ENCODE assay signal across 13 mouse cellular contexts in the genomic region with DNA sequence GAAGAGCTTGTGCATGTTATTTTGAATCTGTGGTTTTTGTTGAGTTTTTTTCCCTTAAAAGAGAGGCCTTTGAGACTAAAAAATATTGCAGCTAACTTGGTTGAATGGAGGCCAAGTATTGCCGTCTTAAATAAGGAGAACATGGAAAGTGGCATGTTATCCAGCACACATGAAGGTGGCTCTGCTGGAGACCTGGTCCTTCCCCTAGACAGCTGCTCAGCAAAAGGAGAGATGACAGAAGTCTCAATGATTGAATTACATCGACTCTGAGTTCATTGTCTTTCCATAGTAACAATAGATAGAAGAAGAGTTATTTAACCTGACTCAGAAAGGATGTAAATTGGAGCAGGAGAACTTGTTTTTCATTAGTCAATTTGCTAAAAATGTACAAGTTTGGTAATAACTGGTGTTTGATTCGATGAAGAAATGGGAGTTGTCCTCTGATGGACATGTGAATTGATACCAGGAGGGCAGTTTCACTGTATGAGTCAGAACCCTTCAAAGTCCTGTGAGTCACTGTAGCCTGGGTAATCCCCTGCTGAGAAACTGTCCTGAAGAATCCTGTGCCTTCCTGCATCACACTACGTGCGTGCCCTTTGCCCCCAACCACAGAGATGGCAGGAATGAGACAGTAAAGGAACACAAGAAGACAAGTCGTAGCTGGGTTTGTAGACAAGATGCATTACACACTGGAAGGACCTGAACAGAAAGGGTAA.
DNase-seq lines count a peak whose midpoint lies in the region; ATAC-seq and TF ChIP-seq lines count a peak whose summit lies in the region.
"Had no signal": no experiment of that assay in that cellular context is flagged by ENCODE, and none has a peak within 500 bp of the region (broad histone marks: within the 10 kb centered on the region; RNA-seq: fewer than 3 reads in every experiment).

No protein-coding gene starts in this region.

- H3K27me3 ChIP-seq in liver, postnatal 0 days (ENCODE audit: insufficient read depth, low read length), result no peaks in the 10 kb centered on the region
- no peaks in the 10 kb centered on the region for H3K27me3 ChIP-seq in liver, embryonic 12.5 days (replicated peaks)
- H3K27me3 ChIP-seq: hindbrain, embryonic 12.5 days; neural tube, embryonic 15.5 days had no signal

- H3K4me2 ChIP-seq in liver, postnatal 0 days (ENCODE audit: low read depth, low read length), result no peak overlapping the region
- no peak overlapping the region for H3K4me2 ChIP-seq in liver, embryonic 12.5 days
- H3K4me2 ChIP-seq: heart, embryonic 11.5 days; hindbrain, embryonic 12.5 days; neural tube, embryonic 15.5 days had no signal

- WGBS in liver, postnatal 0 days (ENCODE audit: insufficient replicate concordance), result 78% methylated on average over 6 of the region's 6 CpGs
- WGBS in liver, embryonic 12.5 days (ENCODE audit: insufficient replicate concordance), result 79% methylated on average over 6 of the region's 6 CpGs

- no peak overlapping the region for H3K9ac ChIP-seq in liver, postnatal 0 days (replicated peaks)
- no peak overlapping the region for H3K9ac ChIP-seq in liver, embryonic 12.5 days
- H3K9ac ChIP-seq: hindbrain, embryonic 12.5 days; neural tube, embryonic 15.5 days had no signal

- H3K9me3 ChIP-seq in liver, postnatal 0 days (ENCODE audit: low read length), result no peaks in the 10 kb centered on the region
- no peaks in the 10 kb centered on the region for H3K9me3 ChIP-seq in liver, embryonic 12.5 days (replicated peaks)
- H3K9me3 ChIP-seq: hindbrain, embryonic 12.5 days; neural tube, embryonic 15.5 days had no signal

- TF ChIP-seq CTCF in liver, postnatal 0 days (IDR thresholded peaks at IDR 0.05; ENCODE audit: low read depth), result no peak
- no peak for TF ChIP-seq CTCF in layer of hippocampus, adult 2 months (conservative IDR thresholded peaks at IDR 0.05)

- H3K36me3 ChIP-seq in liver, postnatal 0 days (replicated peaks; ENCODE audit: insufficient read depth, low read length), result no peaks in the 10 kb centered on the region
- H3K36me3 ChIP-seq in liver, embryonic 12.5 days, result no peaks in the 10 kb centered on the region
- H3K36me3 ChIP-seq: hindbrain, embryonic 12.5 days; neural tube, embryonic 15.5 days had no signal

- peak; percentile 56; the same call in 1 of the 2 replicates for TF ChIP-seq EP300 in liver, postnatal 0 days (IDR thresholded peaks at IDR 0.05; ENCODE audit: low read depth)

- peak; percentile 69 for ATAC-seq in liver, postnatal 0 days
- ATAC-seq in liver, embryonic 12.5 days, result no peak
- ATAC-seq in inflammation-experienced regulatory T-cells, adult 6 months, result peak; percentile 54

- H3K4me3 ChIP-seq in liver, postnatal 0 days (ENCODE audit: low read depth, low read length), result no peak overlapping the region
- no peak overlapping the region for H3K4me3 ChIP-seq in liver, embryonic 12.5 days
- no peak overlapping the region for H3K4me3 ChIP-seq in layer of hippocampus, adult 2 months
- H3K4me3 ChIP-seq: hindbrain, embryonic 12.5 days; neural tube, embryonic 15.5 days had no signal

- no peak for DNase-seq in liver, postnatal 0 days
- DNase-seq in NIH3T3 (ENCODE audit: low read depth), result peak; percentile 76
- no peak for DNase-seq in spleen, adult 18-20 months
- no peak for DNase-seq in layer of hippocampus, adult 2 months (ENCODE audit: low spot score in 2 of 2)
- DNase-seq in layer of hippocampus, adult 9-11 months, result no peak
- DNase-seq: cerebellum, postnatal 25 days; kidney, postnatal 4 days; midbrain, embryonic 14.5 days had no signal

- peaks cover 22% of the 10 kb centered on the region for H3K4me1 ChIP-seq in liver, postnatal 0 days (ENCODE audit: insufficient read depth)
- peaks cover 14% of the 10 kb centered on the region for H3K4me1 ChIP-seq in liver, embryonic 12.5 days
- H3K4me1 ChIP-seq: neural tube, embryonic 15.5 days had no signal

- 0 out of 2 replicates have a peak overlapping the region, but pooled peaks have one; percentile 51 for H3K27ac ChIP-seq in liver, postnatal 0 days (ENCODE audit: low read depth)
- no peak overlapping the region for H3K27ac ChIP-seq in liver, embryonic 12.5 days
- H3K27ac ChIP-seq in layer of hippocampus, adult 2 months, result no peak overlapping the region
- H3K27ac ChIP-seq: hindbrain, embryonic 12.5 days; neural tube, embryonic 15.5 days had no signal
